Mouse (Mus musculus): ENCODE measurements around the gene Otos.

The Otos gene

DNA sequence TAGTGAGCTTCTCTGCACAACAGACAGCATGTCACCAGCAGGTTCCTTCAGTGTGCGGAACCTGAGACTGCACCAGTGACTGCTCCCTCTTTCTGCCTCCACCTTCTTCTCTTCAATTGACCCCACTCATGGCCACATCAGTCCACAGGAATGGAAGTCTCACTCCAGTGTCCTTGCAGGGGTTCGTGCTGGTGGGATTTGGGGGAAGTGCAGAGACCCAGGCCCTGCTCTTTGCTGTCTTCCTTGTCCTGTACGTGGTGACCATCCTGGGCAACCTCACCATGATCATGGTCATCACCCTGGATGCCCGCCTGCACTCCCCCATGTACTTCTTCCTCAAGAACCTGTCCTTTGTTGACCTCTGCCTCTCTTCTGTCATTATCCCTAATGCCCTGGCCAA lies 40.9 kb downstream of the Otos start:
- in situ Hi-C loops (cut with MseI, MboI), result no loop called here

DNA sequence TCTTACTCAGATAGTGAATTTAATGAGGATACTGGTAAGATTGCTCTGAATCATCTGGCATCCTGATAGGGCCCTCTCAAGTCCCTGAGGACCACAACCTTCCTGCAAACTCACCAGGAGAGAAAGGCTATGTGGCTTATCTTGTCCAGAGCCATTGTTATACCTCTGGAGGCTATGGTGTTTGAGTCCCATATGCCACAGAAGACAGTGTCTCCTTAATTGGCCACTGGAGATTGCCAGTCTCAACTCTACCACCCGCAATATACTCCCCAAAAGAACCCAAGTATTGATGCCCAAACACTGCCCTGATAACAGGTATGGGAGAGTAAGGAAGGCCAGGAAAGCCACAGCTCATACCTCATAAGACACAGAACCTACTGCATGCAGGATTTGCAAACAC lies 43.2 kb downstream of the Otos start, which contains the start of gene Olfr1410:
Gene Olfr1410, plus strand, starts transcription at position 301 of the 400 bp plus-strand sequence.
- in situ Hi-C loops (cut with MseI, MboI), result no loop called here

DNA sequence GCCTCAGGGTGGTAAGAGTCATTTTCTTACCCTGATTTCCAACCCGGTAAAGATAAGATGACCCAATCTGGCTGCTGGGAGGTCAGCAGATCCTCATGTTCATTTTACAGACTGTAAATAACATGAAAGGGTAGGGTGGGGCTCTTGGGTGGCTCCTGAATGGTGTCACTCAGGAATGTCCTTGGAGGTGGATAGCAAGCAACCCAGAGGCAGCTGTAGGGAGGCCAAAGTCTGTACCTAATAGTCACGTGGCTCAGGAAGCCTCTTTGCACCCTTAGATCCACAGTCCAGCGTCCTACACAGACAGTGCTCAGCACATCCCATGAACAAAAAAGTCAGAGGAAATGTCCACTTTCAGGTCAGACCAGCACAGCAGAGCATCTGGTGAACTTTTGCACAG lies 52.6 kb downstream of the Otos start:
- in situ Hi-C loops (cut with MseI, MboI), result no loop called here

Data from mouse trophoblast stem cell (cell line).